Mouse (Mus musculus): ENCODE measurements around the gene Scyl2.

Gene Scyl2

DNA sequence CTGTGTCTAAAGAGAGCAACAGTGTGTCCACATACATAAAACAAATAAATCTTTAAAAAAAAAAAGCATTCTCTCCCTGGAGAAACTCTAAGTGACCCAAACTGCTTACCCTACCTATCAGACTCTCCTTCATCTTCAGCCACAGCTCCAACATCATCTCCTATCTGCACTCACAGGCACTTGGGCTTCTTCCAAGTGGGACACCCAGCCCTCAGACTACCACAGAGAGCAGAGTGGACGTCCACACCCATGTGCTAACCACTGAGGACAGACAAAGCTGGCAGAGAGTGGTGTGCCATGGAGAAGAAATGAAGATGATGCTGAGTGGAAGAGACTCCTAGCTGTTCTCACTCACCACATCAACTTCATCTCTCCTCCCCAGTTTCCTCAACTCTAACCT lies 90.6 kb downstream of the Scyl2 start:
- DNase-seq (ENCODE audit: low read depth): no peak

DNA sequence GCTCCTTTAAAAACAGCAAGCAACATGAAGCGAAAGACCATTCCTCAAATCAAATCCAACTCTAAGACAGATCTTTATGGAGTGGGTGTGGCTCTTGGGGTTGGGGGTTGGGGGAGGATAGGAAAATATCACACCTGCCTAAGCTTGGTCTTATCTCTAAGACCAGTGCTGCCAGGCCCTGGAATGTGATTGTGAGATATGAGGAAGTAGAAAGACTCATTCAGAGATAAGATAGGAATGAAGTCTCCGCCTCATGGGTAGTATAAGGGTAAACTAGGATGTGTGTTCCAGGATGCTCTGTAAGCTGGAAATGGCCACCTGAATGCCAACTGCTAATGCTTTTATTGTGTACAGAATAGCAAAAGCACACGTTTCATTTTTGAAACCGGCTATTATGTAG lies 91.8 kb downstream of the Scyl2 start:
- no peak for DNase-seq (ENCODE audit: low read depth)

DNA sequence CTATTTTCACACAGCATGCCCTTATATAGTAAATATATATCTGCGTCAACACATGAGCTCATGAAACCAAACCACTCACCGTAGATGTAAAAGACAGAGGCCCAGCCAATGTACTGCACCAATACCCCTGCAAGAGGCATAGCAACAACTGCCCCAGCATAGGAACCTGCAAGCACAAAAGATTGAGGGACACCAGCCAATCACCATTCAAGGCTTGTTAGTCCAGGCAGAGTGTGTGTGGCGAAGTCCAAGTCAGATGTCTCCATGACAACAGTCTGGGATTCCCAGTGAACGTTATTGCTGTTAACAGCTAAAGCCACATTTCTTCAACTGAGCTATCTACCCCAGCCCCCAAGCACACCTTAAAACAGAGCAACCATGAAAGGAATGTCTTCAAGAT lies 93.3 kb downstream of the Scyl2 start:
- DNase-seq (ENCODE audit: low read depth): no peak

DNA sequence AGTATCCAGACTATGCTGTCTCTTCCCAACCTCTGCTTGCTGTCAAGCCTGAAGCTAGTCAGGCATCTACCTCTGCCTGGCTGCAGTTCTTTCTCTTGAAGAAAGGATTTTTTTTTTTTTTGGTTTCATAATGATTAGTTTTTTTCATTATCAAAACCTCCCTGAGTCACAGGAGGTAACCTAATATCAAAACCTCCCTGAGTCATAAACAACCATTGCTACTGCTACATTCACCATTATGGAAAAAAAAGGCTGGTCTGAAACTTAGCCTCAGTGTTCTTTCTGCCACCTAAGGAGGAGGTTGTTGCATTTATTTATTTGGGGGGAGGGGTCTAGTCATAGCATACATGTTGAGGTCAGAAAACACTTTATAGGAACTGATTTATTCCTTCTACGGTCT lies 96.2 kb downstream of the Scyl2 start:
- DNase-seq (ENCODE audit: low read depth): peak; percentile 39
